Mouse (Mus musculus) bone marrow macrophage, adult 2 months (primary cell): ENCODE results near the gene Zmynd10. TPM values are rescaled to one million over a fixed set of nuclear protein-coding genes. Genes with fewer than 3 reads are reported as not detected.
A peak's percentile ranks its signal among the peaks of the same experiment; 100 is the strongest.

ENCODE experiments used
- H3K27ac ChIP-seq: 2 replicates; pipeline ENCODE4 v1.5.1; 2012; ENCODE audit warnings: low read depth, low read length; ENCODE audit not compliant: insufficient read depth
- H3K4me1 ChIP-seq: 2 replicates; pipeline ENCODE4 v1.6.1; 2012; ENCODE audit warnings: low read length; ENCODE audit not compliant: control insufficient read depth, insufficient read depth
- H3K4me3 ChIP-seq: 2 replicates; pipeline ENCODE4 v1.5.1; 2012; ENCODE audit warnings: mild to moderate bottlenecking, low read length, moderate library complexity; ENCODE audit not compliant: insufficient read depth
- CTCF ChIP-seq: IDR thresholded peaks from 2 replicates; pipeline ENCODE4 v1.5.1; 2012; ENCODE audit warnings: low read depth, mild to moderate bottlenecking, low read length, moderate library complexity
- POLR2A ChIP-seq: IDR thresholded peaks from 2 replicates; pipeline ENCODE4 v1.6.1; 2012; ENCODE audit warnings: mild to moderate bottlenecking, low read depth, low read length, borderline replicate concordance
- polyA plus RNA-seq: library from polyadenylated mRNA; stranded (reverse); fragments of >200 nt; gene quantifications from 2 replicates; pipeline ENCODE4 v1.2.4, GENCODE M21; 2012; ENCODE audit not compliant: missing spikeins, insufficient read depth, insufficient read length

Zmynd10 gene
- polyA plus RNA-seq, 1 experiment = 0.66 TPM

- no peak overlapping the region for H3K27ac ChIP-seq
- peaks cover 17% of the 10 kb centered on the region for H3K4me1 ChIP-seq
- H3K4me3 ChIP-seq = no peak overlapping the region
- TF ChIP-seq CTCF = no peak
- no peak for TF ChIP-seq POLR2A
Observed at GRCm38 (mm10) chr9:107540420-107540819, 6.7 kb upstream of the Zmynd10 start.

GRCm38 (mm10) chr9:107541005-107541404, 6.1 kb upstream of the Zmynd10 start:
- H3K27ac ChIP-seq = no peak overlapping the region
- peak overlapping the region; percentile 67 for H3K4me3 ChIP-seq
- peaks cover 15% of the 10 kb centered on the region for H3K4me1 ChIP-seq
- TF ChIP-seq POLR2A (no peak), CTCF (no peak)

- TF ChIP-seq CTCF (no peak), POLR2A (peak; percentile 80)
- H3K27ac ChIP-seq = peak within 1 kb of the TSS; percentile 32
- H3K4me1 ChIP-seq = peaks cover 11% of the 10 kb centered on the region
- peak within 1 kb of the TSS; percentile 67 for H3K4me3 ChIP-seq
Observed at GRCm38 (mm10) chr9:107541474-107542351, 5.4 kb upstream of the Zmynd10 start, which contains the start of the genes Cyb561d2 and Nprl2. Cyb561d2 (minus strand) TSS chr9:107542193. Nprl2 (plus strand) TSS chr9:107542226.

DNA sequence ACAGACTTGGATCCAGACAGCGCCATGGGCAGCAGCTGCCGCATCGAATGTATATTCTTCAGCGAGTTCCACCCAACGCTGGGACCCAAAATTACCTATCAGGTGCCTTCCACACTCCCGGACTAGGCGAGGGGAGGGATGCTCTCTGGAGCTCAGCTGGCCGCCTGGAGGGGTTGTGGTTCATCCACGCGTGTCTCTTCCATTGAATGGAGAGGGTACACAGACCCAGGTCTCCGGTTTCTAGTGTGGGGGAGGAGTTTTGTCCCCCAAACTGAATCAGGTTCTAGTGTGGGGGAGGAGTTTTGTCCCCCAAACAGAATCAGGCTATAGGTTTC, 4.8 kb upstream of the Zmynd10 start:
- peak overlapping the region; percentile 67 for H3K4me3 ChIP-seq
- peaks cover 10% of the 10 kb centered on the region for H3K4me1 ChIP-seq
- TF ChIP-seq POLR2A (no peak), CTCF (no peak)
- no peak overlapping the region for H3K27ac ChIP-seq

DNA sequence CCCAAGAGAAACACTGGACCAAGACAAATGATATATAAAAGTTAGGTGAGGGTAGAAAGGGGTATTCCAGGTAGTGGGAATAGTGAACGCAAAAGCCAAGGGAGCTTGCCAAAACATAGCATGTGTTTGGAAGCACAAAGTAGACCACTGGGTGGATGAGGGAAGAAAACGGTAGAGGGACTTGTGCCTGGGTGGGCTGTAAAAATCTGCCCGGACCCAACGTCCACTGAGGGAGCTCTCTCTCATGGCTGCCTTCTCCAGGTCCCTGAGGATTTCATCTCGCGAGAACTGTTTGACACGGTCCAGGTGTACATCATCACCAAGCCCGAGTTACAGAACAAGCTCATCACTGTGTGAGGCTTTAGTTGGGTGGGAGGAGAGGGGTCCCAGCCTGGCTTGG, 4.4 kb upstream of the Zmynd10 start:
- TF ChIP-seq POLR2A (no peak), CTCF (no peak)
- H3K27ac ChIP-seq = no peak overlapping the region
- H3K4me1 ChIP-seq = peaks cover 14% of the 10 kb centered on the region
- peak overlapping the region; percentile 67 for H3K4me3 ChIP-seq

DNA sequence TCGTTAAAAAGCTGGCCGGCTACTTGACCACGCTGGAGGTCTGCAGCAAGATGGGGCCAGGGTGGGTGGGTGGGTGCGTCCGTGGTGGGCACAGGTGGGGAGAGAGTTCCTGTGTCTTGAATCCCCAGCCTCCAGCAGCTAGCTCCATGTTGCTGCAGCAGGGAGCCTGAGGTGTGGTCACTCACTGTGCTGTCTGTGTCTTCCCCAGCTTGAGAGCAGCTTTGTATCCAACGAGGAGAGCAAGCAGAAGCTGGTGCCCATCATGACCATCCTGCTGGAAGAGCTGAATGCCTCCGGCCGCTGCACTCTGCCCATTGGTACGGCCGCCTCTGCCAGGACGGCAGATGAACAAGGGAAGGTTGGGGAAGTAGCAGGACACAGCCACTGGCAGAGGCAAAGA, 3.8 kb upstream of the Zmynd10 start:
- Histone ChIP-seq H3K4me3 (no peak overlapping the region), H3K4me1 (peaks cover 19% of the 10 kb centered on the region), H3K27ac (no peak overlapping the region)
- TF ChIP-seq CTCF (no peak), POLR2A (no peak)

DNA sequence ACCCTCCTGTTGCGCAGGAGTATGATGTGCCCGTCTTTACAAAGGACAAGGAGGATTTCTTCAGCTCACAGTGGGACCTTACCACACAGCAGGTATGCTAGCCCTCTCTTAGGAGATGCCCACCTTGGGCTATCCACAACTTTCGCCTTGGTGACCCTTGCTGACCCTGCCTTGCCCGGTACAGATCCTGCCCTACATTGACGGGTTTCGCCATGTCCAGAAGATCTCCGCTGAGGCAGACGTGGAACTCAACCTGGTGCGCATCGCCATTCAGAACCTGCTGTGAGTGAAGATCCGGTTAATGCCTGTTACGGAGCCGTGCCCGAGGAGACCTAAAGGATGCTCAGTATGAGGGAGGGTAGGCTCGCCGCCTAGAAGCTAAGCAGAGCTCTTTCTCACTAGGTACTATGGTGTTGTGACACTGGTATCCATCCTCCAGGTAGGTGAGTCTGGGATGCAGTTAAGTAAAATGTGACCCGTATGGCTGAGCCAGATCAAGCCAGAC, 2.9 kb upstream of the Zmynd10 start:
- H3K4me3 ChIP-seq = no peak overlapping the region
- peaks cover 23% of the 10 kb centered on the region for H3K4me1 ChIP-seq
- H3K27ac ChIP-seq = no peak overlapping the region
- TF ChIP-seq POLR2A = no peak
- no peak for TF ChIP-seq CTCF

GRCm38 (mm10) chr9:107544729-107545128, 2.4 kb upstream of the Zmynd10 start:
- no peak overlapping the region for H3K4me3 ChIP-seq
- H3K27ac ChIP-seq = no peak overlapping the region
- TF ChIP-seq CTCF = no peak
- TF ChIP-seq POLR2A = no peak
- peaks cover 23% of the 10 kb centered on the region for H3K4me1 ChIP-seq

- Histone ChIP-seq H3K4me1 (peaks cover 23% of the 10 kb centered on the region), H3K4me3 (no peak overlapping the region), H3K27ac (no peak overlapping the region)
- TF ChIP-seq POLR2A = no peak
- no peak for TF ChIP-seq CTCF
Observed at GRCm38 (mm10) chr9:107545199-107545598, 1.9 kb upstream of the Zmynd10 start.

- peaks cover 23% of the 10 kb centered on the region for H3K4me1 ChIP-seq
- peak; percentile 98 for TF ChIP-seq CTCF
- no peak for TF ChIP-seq POLR2A
- H3K27ac ChIP-seq = no peak overlapping the region
- no peak overlapping the region for H3K4me3 ChIP-seq
Observed at GRCm38 (mm10) chr9:107545602-107546001, 1.5 kb upstream of the Zmynd10 start.
